Mouse (Mus musculus): ENCODE measurements at regions not wholly inside any gene's neighbourhood (a gene's known extent, or its start where the extent isn't known, plus 50 kb on each side); places are given as distances from the start of the nearest gene placed in this dataset.

GRCm38 (mm10) chr7:117916915-117917314 is 199.1 kb downstream of the Rps15a start:
- TF ChIP-seq CTCF (conservative IDR thresholded peaks at IDR 0.05; ENCODE audit: insufficient read depth, insufficient read length, low read depth, low read length) (no peak), POLR2A (IDR thresholded peaks at IDR 0.05; ENCODE audit: low read depth, low read length) (no peak)

All from kidney, adult 2 months (tissue).